Mouse (Mus musculus) thymus, postnatal 4 days (tissue): ENCODE data around the gene Atp6v1g2.

ENCODE experiments used
- DNase-seq: peaks from one replicate; pipeline ENCODE4 v3.0.0; 2021

Atp6v1g2 gene

GRCm38 (mm10) chr17:35255704-35256103 lies 22.2 kb downstream of the Atp6v1g2 start:
- DNase-seq: no peak

GRCm38 (mm10) chr17:35257378-35257777 lies 23.9 kb downstream of the Atp6v1g2 start:
- no peak for DNase-seq

DNA sequence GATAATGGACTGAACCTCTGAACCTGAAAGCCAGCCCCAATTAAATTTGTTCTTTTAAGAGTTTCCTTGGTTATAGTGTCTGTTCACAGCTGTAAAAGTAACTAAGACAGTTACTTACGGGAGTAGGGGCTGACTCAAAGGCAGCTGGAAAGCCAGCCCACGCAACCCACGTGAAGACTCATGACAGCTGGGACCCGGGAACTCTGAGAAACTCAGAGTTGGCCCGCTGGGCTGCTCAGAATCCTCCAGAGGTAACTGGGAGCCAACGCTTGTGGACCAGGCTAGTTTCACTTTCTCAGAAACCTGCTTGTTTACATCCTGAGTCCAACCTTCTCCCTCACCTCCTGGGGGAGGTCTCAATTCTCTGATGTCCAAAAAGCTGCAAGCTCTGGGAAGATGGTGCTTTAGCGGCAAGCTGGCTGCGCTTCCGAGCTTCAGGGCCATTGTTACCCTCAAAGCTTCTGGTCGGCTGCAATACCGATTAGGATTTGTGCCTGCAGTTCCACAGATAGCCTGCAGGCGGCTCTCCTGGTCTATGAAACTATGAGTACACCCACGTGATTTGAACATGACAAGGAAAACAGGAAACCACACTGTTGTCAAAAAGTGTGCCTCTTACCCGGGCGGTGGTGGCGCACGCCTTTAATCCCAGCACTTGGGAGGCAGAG lies 24.5 kb downstream of the Atp6v1g2 start:
- peak; percentile 95 for DNase-seq

DNA sequence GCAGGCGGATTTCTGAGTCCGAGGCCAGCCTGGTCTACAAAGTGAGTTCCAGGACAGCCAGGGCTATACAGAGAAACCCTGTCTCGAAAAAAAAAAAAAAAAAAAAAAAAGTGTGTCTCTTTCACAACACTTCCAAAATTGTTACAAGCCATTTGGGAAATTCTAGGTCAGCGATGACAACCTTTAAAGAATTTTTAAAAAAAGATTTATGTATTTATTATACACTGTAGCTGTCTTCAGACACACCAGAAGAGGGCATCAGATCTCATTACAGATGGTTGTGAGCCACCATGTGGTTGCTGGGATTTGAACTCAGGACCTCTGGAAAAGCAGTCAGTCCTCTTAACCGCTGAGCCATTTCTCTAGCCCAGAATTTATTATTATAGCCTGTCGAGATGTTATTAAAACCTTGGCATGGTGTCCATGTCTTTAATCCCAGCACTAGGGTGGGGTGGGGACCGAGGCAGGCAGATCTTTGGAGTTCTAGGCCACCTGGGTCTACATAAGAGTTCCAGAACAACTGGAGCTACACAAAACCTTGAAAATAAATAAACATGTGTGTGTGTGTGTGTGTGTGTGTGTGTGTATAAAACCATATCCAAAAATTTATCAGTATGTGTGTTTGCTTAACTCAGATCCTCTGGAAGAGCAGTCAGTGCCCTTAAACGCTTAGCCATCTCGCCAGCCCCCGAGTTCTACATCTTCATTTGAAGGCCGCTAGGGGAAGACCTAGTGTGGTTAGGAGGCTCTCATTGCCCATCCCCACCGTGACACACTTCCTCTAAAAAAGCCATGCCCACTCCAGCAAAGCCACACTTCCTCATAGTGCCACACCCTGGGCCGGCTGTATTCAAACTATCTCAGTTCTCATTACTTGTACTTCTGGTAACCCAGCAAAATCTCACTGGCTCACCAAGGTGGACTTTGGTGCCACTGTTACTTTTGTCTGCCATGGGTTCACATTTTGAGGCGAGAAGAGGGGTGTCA lies 25.3 kb downstream of the Atp6v1g2 start:
- peak; percentile 32 for DNase-seq

DNA sequence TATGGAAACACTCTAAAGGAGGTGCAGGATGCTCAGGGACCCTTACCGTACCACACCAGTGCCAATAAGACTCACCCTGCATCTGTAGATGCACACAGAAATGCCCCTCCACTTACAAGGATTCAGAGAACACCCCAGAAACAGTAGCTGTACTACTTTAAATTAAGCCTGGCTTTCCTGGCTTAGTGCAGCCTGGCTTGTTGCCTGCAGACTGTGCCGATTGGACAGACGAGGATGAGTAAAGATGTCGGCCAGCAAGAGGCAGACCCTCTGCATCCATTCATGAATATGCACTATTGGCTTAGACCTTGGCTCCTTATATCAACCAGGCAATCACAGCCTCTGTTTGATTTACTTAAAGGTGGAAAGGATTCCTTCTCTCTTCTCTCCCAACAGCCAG lies 26.2 kb downstream of the Atp6v1g2 start:
- no peak for DNase-seq

DNA sequence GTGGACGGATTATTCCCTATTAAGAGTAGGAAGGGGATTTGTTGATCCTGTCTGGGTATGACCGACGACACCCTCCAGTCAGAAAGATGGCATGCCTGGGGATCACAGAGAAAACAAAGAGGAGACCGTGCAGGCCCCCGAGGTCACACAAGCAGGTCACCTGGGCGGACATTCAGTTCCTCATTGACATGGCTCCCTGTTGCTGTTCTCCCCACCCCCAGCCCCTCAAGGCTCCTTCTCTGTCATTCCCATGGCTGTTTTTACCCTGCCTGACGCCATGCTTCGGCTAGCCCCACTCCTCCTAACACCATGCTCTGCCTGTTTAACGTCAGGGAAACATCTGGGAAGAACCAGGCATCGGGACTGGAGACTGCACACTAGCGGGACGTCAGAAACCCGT lies 28.2 kb downstream of the Atp6v1g2 start:
- no peak for DNase-seq

DNA sequence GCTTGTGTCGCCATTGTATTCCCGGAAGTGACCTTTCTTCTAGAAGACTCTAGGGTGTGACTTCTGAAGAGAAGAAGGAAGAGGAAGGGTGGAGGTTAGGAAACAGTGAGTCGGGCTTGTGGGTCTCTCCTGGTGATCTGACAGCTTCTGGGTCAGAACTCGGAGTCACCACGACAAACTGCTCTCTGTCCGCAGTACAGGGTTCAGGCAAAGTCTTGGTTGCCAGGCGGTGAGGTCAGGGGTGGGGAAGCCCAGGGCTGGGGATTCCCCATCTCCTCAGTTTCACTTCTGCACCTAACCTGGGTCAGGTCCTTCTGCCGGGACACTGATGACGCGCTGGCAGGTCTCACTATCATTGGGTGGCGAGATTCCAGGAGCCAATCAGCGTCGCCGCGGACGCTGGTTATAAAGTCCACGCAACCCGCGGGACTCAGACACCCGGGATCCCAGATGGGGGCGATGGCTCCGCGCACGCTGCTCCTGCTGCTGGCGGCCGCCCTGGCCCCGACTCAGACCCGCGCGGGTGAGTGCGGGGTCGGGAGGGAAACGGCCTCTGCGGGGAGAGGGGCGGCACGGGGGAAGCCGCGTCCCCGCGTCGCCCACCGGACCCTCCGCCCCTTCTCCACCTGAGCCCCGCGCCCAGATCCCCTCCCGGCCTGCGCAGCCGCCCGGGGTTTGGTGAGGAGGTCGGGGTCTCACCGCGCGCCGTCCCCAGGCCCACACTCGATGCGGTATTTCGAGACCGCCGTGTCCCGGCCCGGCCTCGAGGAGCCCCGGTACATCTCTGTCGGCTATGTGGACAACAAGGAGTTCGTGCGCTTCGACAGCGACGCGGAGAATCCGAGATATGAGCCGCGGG lies 29.4 kb downstream of the Atp6v1g2 start, which contains the start of gene H2-D1:
Gene H2-D1 (plus strand): TSS at position 67 of the 859 bp plus-strand sequence.
- peak; percentile 99 for DNase-seq

- DNase-seq: peak; percentile 20
Observed at GRCm38 (mm10) chr17:35263523-35263883, 30.0 kb downstream of the Atp6v1g2 start.

- DNase-seq: peak; percentile 22
Observed at GRCm38 (mm10) chr17:35267399-35268086, 34.1 kb downstream of the Atp6v1g2 start.

GRCm38 (mm10) chr17:35269653-35270347 lies 36.3 kb downstream of the Atp6v1g2 start:
- peak; percentile 70 for DNase-seq

DNA sequence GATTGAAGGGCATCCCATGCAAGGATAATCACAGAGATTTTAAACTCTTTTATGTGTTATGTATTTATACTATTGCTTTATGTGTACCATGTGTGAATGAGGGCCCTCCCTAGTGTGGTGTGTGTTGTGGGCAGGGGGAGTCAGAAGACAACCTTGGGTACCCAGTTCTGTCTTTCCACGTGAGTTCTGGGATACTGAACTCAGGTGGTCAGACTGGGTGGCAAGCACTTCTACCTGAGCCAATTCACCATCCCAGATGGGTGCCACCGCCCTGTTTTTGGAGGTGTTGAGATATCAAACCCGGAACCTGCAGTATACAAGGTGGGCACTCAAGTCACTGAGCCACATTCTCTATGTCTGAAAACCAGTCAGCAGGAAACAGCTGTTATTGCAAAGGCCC lies 38.8 kb downstream of the Atp6v1g2 start:
- no peak for DNase-seq

- DNase-seq: peak; percentile 91
Observed at GRCm38 (mm10) chr17:35274770-35275169, 41.3 kb downstream of the Atp6v1g2 start.

DNA sequence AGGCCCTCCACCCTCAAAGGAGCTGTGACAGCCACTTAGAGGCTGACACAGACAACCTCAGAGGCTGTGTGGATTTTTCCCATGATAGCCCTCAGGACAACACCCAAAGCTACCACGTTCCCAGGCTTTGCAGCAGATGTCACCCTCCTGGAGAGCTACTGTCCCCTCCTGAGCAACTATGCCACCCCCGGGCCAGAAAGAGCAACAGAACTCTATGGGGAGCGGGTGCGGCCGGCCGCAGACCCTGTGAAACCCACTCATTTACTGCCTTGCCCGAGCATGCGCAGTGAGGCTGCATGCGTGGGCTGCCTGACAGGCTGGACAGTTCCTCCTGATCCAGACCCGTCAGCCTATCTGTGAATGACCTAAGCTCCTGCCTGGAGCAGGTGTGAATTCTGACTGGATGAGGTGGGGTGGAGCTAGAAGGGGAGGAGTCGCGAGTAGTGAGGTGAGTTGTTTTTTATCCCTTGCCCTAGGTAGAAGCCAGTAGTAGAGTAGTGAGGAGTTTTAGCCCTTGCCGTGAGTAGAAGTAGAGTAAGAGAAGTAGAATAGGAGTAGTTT lies 42.9 kb downstream of the Atp6v1g2 start:
- no peak for DNase-seq

- DNase-seq: no peak
Observed at GRCm38 (mm10) chr17:35278049-35278448, 44.6 kb downstream of the Atp6v1g2 start.

GRCm38 (mm10) chr17:35278957-35279688 lies 45.7 kb downstream of the Atp6v1g2 start:
- DNase-seq: no peak

GRCm38 (mm10) chr17:35280276-35280675 lies 46.8 kb downstream of the Atp6v1g2 start:
- no peak for DNase-seq

DNA sequence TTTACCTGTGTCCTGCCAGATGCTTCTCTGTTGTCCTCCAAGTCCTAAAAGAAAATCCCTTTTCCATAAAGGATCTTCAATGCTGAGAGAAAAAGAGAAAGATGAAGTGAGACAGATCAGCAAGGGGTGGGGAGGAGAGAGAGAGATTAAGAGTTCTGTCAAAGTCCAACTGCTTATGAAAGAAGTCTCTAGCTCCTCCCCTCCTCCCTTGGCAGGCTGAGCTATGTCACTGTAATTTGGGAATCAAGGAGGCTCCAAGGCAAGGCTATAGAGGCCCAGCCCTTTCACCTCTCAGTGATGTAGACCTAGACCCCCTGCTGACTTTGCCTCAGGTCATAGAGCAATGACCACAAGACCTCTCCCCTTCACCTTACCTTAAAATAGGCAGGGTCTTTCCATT lies 52.0 kb downstream of the Atp6v1g2 start:
- no peak for DNase-seq
